Mouse (Mus musculus): Measurements from ENCODE around the gene Cabin1. TPM values are rescaled to one million over a fixed set of nuclear protein-coding genes. Genes with fewer than 3 reads are reported as not detected.

The Cabin1 gene
- polyA plus RNA-seq, 1 experiment from 2014 or later: 37.7 TPM

DNA sequence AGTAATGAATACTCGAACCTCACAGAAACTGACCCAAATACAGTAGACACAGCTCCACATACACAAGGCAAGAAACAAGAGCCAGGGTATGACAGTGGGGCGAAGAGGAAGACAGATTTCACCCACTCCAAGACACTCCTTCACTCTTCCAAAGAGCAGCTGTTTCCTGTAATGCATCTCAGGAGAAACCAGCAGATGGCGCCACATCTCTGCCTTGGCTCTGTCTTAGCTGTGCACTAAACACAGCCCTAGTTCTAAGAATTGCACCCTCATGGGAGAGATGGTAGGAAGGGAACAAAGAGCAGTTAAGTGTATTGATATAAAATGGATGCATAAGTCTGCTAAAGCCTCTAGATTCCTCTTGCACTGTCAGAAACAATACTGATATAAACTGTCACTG lies 20.1 kb downstream of the Cabin1 start:
- ATAC-seq (ENCODE audit: low FRiP score, low TSS enrichment): peak; percentile 87
- Histone ChIP-seq H3K9me3 (ENCODE audit: control insufficient read depth, low read length) (no peaks in the 10 kb centered on the region), H3K4me2 (replicated peaks; ENCODE audit: low read depth, low read length) (no peak overlapping the region), H3K36me3 (ENCODE audit: control insufficient read depth, insufficient read depth, low read length) (peaks cover 88% of the 10 kb centered on the region), H3K4me3 (ENCODE audit: low read length) (no peak overlapping the region), H3K27ac (ENCODE audit: low read depth, low read length) (no peak overlapping the region), H3K9ac (ENCODE audit: low read depth, low read length) (no peak overlapping the region), H3K27me3 (ENCODE audit: control insufficient read depth, insufficient read depth, low read length) (no peaks in the 10 kb centered on the region), H3K4me1 (ENCODE audit: control insufficient read depth, insufficient read depth, low read length) (no peaks in the 10 kb centered on the region)
- WGBS: 46% methylated on average over 3 of the region's 3 CpGs

DNA sequence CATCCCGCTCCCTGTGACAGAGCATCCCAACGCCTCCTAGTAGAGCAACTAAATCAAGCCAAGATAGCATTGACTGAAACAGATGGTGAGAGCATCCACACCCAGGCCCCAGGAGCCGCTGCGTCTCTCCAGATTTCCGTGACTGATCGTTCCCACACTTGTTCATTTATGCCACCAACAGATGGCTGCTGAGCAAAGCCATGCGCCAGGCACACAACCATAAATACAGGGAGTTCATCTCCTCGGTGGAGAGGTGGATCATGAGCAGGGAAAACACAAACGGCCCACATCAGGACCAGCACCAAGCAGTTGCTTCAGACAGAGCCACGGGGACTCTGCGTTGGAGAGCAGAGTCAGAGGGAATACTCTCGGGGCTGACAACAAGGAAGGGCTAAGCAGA lies 20.8 kb downstream of the Cabin1 start:
- H3K4me2 ChIP-seq (replicated peaks; ENCODE audit: low read depth, low read length): no peak overlapping the region
- no peaks in the 10 kb centered on the region for H3K4me1 ChIP-seq (ENCODE audit: control insufficient read depth, insufficient read depth, low read length)
- H3K4me3 ChIP-seq (ENCODE audit: low read length): no peak overlapping the region
- peaks cover 89% of the 10 kb centered on the region for H3K36me3 ChIP-seq (ENCODE audit: control insufficient read depth, insufficient read depth, low read length)
- H3K9me3 ChIP-seq (ENCODE audit: control insufficient read depth, low read length): no peaks in the 10 kb centered on the region
- no peak overlapping the region for H3K27ac ChIP-seq (ENCODE audit: low read depth, low read length)
- H3K27me3 ChIP-seq (ENCODE audit: control insufficient read depth, insufficient read depth, low read length): no peaks in the 10 kb centered on the region
- no peak overlapping the region for H3K9ac ChIP-seq (ENCODE audit: low read depth, low read length)
- ATAC-seq (ENCODE audit: low FRiP score, low TSS enrichment): no peak
- 93% methylated on average over 12 of the region's 12 CpGs for WGBS

DNA sequence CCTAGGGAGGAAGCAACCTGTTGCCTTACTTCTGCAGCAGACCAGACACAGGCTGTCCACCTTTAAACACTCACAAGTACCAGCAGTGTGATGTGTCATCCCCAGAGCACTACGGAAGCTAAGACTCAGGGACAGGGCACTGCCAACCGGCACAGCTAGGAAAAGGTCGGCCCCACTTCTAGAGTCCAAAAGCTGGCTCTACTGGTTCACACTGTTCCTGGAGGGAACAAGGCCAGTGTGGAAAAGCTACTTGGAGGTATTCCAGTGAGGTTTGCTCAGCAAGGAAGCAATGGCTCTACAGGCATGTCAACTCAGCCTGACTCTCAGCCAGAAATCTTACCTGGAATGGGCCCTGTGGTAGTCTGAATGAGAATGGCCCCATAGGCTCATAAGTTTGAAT lies 23.3 kb downstream of the Cabin1 start:
- H3K9ac ChIP-seq (ENCODE audit: low read depth, low read length): no peak overlapping the region
- no peak overlapping the region for H3K4me3 ChIP-seq (ENCODE audit: low read length)
- 99% methylated on average over 3 of the region's 3 CpGs for WGBS
- H3K9me3 ChIP-seq (ENCODE audit: control insufficient read depth, low read length): no peaks in the 10 kb centered on the region
- no peak overlapping the region for H3K27ac ChIP-seq (ENCODE audit: low read depth, low read length)
- H3K4me1 ChIP-seq (ENCODE audit: control insufficient read depth, insufficient read depth, low read length): no peaks in the 10 kb centered on the region
- peaks cover 87% of the 10 kb centered on the region for H3K36me3 ChIP-seq (ENCODE audit: control insufficient read depth, insufficient read depth, low read length)
- H3K27me3 ChIP-seq (ENCODE audit: control insufficient read depth, insufficient read depth, low read length): no peaks in the 10 kb centered on the region
- no peak overlapping the region for H3K4me2 ChIP-seq (replicated peaks; ENCODE audit: low read depth, low read length)
- no peak for ATAC-seq (ENCODE audit: low FRiP score, low TSS enrichment)

- WGBS: 95% methylated on average over 7 of the region's 7 CpGs
- H3K36me3 ChIP-seq (ENCODE audit: control insufficient read depth, insufficient read depth, low read length): peaks cover 73% of the 10 kb centered on the region
- H3K27ac ChIP-seq (ENCODE audit: low read depth, low read length): no peak overlapping the region
- ATAC-seq (ENCODE audit: low FRiP score, low TSS enrichment): no peak
- H3K9me3 ChIP-seq (ENCODE audit: control insufficient read depth, low read length): no peaks in the 10 kb centered on the region
- H3K4me3 ChIP-seq (ENCODE audit: low read length): no peak overlapping the region
- H3K4me2 ChIP-seq (replicated peaks; ENCODE audit: low read depth, low read length): no peak overlapping the region
- no peaks in the 10 kb centered on the region for H3K4me1 ChIP-seq (ENCODE audit: control insufficient read depth, insufficient read depth, low read length)
- H3K9ac ChIP-seq (ENCODE audit: low read depth, low read length): no peak overlapping the region
- H3K27me3 ChIP-seq (ENCODE audit: control insufficient read depth, insufficient read depth, low read length): no peaks in the 10 kb centered on the region
Observed at GRCm38 (mm10) chr10:75725449-75725848, 38.7 kb downstream of the Cabin1 start.

- no peak overlapping the region for H3K4me3 ChIP-seq (ENCODE audit: low read length)
- H3K4me2 ChIP-seq (replicated peaks; ENCODE audit: low read depth, low read length): no peak overlapping the region
- peaks cover 71% of the 10 kb centered on the region for H3K36me3 ChIP-seq (ENCODE audit: control insufficient read depth, insufficient read depth, low read length)
- ATAC-seq (ENCODE audit: low FRiP score, low TSS enrichment): no peak
- no peak overlapping the region for H3K27ac ChIP-seq (ENCODE audit: low read depth, low read length)
- H3K4me1 ChIP-seq (ENCODE audit: control insufficient read depth, insufficient read depth, low read length): no peaks in the 10 kb centered on the region
- no peaks in the 10 kb centered on the region for H3K9me3 ChIP-seq (ENCODE audit: control insufficient read depth, low read length)
- 86% methylated on average over 5 of the region's 5 CpGs for WGBS
- no peak overlapping the region for H3K9ac ChIP-seq (ENCODE audit: low read depth, low read length)
- no peaks in the 10 kb centered on the region for H3K27me3 ChIP-seq (ENCODE audit: control insufficient read depth, insufficient read depth, low read length)
Observed at GRCm38 (mm10) chr10:75720215-75720614, 43.9 kb downstream of the Cabin1 start.

DNA sequence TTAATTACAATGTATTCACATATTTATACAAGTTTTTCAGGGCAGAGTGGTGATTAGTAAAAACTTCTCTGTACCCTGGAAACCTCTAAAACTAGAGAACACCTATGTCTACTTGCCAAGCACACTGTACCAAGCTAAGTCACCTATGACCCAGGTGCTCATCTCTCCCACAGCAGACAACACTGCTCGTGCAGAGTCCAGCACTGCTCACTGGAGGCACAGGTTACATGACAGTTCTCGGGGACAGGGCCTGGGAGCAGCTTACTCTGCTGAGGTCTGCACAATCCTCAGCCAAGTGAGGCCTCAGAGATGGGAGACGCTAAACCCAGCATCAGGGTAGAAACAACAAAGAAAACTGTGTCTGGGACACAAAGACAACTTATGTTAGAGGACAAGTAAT lies 49.3 kb downstream of the Cabin1 start:
- Histone ChIP-seq H3K4me1 (ENCODE audit: control insufficient read depth, insufficient read depth, low read length) (no peaks in the 10 kb centered on the region), H3K36me3 (ENCODE audit: control insufficient read depth, insufficient read depth, low read length) (peaks cover 76% of the 10 kb centered on the region), H3K9ac (ENCODE audit: low read depth, low read length) (no peak overlapping the region), H3K27ac (ENCODE audit: low read depth, low read length) (no peak overlapping the region), H3K27me3 (ENCODE audit: control insufficient read depth, insufficient read depth, low read length) (no peaks in the 10 kb centered on the region), H3K9me3 (ENCODE audit: control insufficient read depth, low read length) (no peaks in the 10 kb centered on the region), H3K4me3 (ENCODE audit: low read length) (no peak overlapping the region), H3K4me2 (replicated peaks; ENCODE audit: low read depth, low read length) (no peak overlapping the region)
- 84% methylated on average over 3 of the region's 3 CpGs for WGBS
- no peak for ATAC-seq (ENCODE audit: low FRiP score, low TSS enrichment)

DNA sequence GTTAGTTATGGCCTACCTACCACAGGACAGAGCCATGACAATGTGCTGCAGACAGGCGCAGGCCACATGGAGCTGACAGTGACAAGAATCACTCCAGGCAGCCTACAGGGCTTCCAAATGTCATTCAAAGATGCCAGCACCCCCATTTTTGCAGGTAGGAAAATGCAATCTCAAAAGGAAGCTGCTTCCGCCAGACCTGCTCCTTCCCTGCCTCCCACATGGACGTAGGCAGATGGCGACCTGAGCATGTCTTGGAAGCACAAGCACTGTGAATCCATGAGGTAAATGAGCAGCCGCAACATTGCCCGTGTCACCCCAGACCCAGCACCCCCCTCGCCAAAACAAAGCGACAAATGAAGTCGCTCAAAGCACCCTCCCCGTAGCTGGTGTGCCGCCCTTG lies 51.1 kb downstream of the Cabin1 start:
- H3K9me3 ChIP-seq (ENCODE audit: control insufficient read depth, low read length): no peaks in the 10 kb centered on the region
- no peak overlapping the region for H3K4me3 ChIP-seq (ENCODE audit: low read length)
- ATAC-seq (ENCODE audit: low FRiP score, low TSS enrichment): no peak
- no peak overlapping the region for H3K9ac ChIP-seq (ENCODE audit: low read depth, low read length)
- 93% methylated on average over 11 of the region's 11 CpGs for WGBS
- no peaks in the 10 kb centered on the region for H3K27me3 ChIP-seq (ENCODE audit: control insufficient read depth, insufficient read depth, low read length)
- H3K4me2 ChIP-seq (replicated peaks; ENCODE audit: low read depth, low read length): no peak overlapping the region
- H3K4me1 ChIP-seq (ENCODE audit: control insufficient read depth, insufficient read depth, low read length): no peaks in the 10 kb centered on the region
- H3K27ac ChIP-seq (ENCODE audit: low read depth, low read length): no peak overlapping the region
- peaks cover 75% of the 10 kb centered on the region for H3K36me3 ChIP-seq (ENCODE audit: control insufficient read depth, insufficient read depth, low read length)

DNA sequence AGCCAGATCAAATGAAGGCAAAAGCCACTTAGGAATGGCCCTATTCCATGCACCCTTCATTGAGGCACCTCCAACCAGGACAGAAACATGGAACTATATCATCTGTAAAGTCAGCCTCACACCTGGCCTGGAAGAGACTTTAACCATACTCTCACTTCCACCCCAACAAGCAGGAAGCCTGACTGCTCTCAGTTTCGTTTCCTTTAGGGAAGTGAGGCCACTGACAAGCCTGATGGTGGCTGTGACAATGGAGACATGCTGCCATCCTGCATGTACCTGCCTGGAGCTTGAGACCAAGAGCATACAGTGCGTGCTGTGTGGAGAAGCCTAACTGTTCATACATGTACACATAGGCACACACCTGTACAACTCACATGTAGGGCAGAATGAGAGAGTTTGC lies 53.9 kb downstream of the Cabin1 start:
- peaks cover 63% of the 10 kb centered on the region for H3K36me3 ChIP-seq (ENCODE audit: control insufficient read depth, insufficient read depth, low read length)
- 89% methylated on average over 2 of the region's 2 CpGs for WGBS

DNA sequence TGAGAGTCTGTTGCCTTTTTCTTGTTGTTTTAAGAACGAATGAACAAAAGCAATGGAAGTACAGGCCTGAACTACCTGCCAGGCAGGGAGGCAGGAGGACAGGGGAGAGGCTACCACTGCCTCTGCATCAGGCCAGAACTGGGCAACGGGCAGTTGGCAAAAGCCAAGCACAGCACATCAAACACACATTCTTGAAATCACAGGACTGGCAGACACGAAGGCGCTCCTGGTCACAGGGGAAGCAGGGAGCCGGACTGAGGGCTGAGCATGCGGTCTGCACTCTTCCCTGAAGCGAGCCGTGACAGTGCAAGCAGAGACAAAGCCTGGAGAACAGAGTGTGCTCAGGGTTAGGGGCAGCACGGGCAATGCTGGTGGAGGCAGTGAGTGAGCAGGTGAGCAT lies 54.9 kb downstream of the Cabin1 start:
- no peak overlapping the region for H3K4me3 ChIP-seq (ENCODE audit: low read length)
- no peaks in the 10 kb centered on the region for H3K27me3 ChIP-seq (ENCODE audit: control insufficient read depth, insufficient read depth, low read length)
- no peak overlapping the region for H3K27ac ChIP-seq (ENCODE audit: low read depth, low read length)
- H3K4me2 ChIP-seq (replicated peaks; ENCODE audit: low read depth, low read length): no peak overlapping the region
- no peak for ATAC-seq (ENCODE audit: low FRiP score, low TSS enrichment)
- WGBS: 94% methylated on average over 9 of the region's 9 CpGs
- no peaks in the 10 kb centered on the region for H3K4me1 ChIP-seq (ENCODE audit: control insufficient read depth, insufficient read depth, low read length)
- no peaks in the 10 kb centered on the region for H3K9me3 ChIP-seq (ENCODE audit: control insufficient read depth, low read length)
- H3K9ac ChIP-seq (ENCODE audit: low read depth, low read length): no peak overlapping the region
- peaks cover 59% of the 10 kb centered on the region for H3K36me3 ChIP-seq (ENCODE audit: control insufficient read depth, insufficient read depth, low read length)

More for the DNA sequence above, 53.9 kb downstream of the Cabin1 start:
- no peak for ATAC-seq (ENCODE audit: low FRiP score, low TSS enrichment)
- Histone ChIP-seq H3K27ac (ENCODE audit: low read depth, low read length) (no peak overlapping the region), H3K27me3 (ENCODE audit: control insufficient read depth, insufficient read depth, low read length) (no peaks in the 10 kb centered on the region), H3K9me3 (ENCODE audit: control insufficient read depth, low read length) (no peaks in the 10 kb centered on the region), H3K4me3 (ENCODE audit: low read length) (no peak overlapping the region), H3K9ac (ENCODE audit: low read depth, low read length) (no peak overlapping the region), H3K4me2 (replicated peaks; ENCODE audit: low read depth, low read length) (no peak overlapping the region), H3K4me1 (ENCODE audit: control insufficient read depth, insufficient read depth, low read length) (no peaks in the 10 kb centered on the region)

GRCm38 (mm10) chr10:75708633-75708992 lies 55.5 kb downstream of the Cabin1 start:
- no peaks in the 10 kb centered on the region for H3K9me3 ChIP-seq (ENCODE audit: control insufficient read depth, low read length)
- H3K27me3 ChIP-seq (ENCODE audit: control insufficient read depth, insufficient read depth, low read length): no peaks in the 10 kb centered on the region
- no peak overlapping the region for H3K4me3 ChIP-seq (ENCODE audit: low read length)
- no peak overlapping the region for H3K9ac ChIP-seq (ENCODE audit: low read depth, low read length)
- 55% methylated on average over 9 of the region's 9 CpGs for WGBS
- no peaks in the 10 kb centered on the region for H3K4me1 ChIP-seq (ENCODE audit: control insufficient read depth, insufficient read depth, low read length)
- H3K36me3 ChIP-seq (ENCODE audit: control insufficient read depth, insufficient read depth, low read length): peaks cover 54% of the 10 kb centered on the region
- H3K27ac ChIP-seq (ENCODE audit: low read depth, low read length): no peak overlapping the region
- no peak overlapping the region for H3K4me2 ChIP-seq (replicated peaks; ENCODE audit: low read depth, low read length)
- ATAC-seq (ENCODE audit: low FRiP score, low TSS enrichment): 0 out of 2 replicates have a peak, but pooled peaks have one; percentile 13

Measured in kidney, embryonic 14.5 days (tissue).